Mouse (Mus musculus) fat pad, adult 2 months (tissue): ENCODE measurements around the gene A730049H05Rik.

Experiments
- DNase-seq: peaks from one replicate; pipeline ENCODE4 v3.0.0-alpha.2; 2011; ENCODE audit warnings: low read depth, low spot score; ENCODE audit errors: extremely low read depth

Gene A730049H05Rik

GRCm38 (mm10) chr6:92816311-92816751, at the start of gene A730049H05Rik:
Gene A730049H05Rik (plus strand): TSS chr6:92816478.
- no peak for DNase-seq

- DNase-seq: no peak
Measured at GRCm38 (mm10) chr6:92776356-92776755, 39.9 kb upstream of the A730049H05Rik start.

GRCm38 (mm10) chr6:92779140-92779934, 36.9 kb upstream of the A730049H05Rik start:
- no peak for DNase-seq

- no peak for DNase-seq
Measured at GRCm38 (mm10) chr6:92779935-92780205, 36.4 kb upstream of the A730049H05Rik start.

- DNase-seq: no peak
Measured at GRCm38 (mm10) chr6:92781446-92781845, 34.8 kb upstream of the A730049H05Rik start.

- DNase-seq: no peak
Measured at GRCm38 (mm10) chr6:92784782-92785181, 31.5 kb upstream of the A730049H05Rik start.

GRCm38 (mm10) chr6:92786701-92787375, 29.4 kb upstream of the A730049H05Rik start:
- DNase-seq: no peak

- no peak for DNase-seq
Measured at GRCm38 (mm10) chr6:92787376-92787712, 28.9 kb upstream of the A730049H05Rik start.

GRCm38 (mm10) chr6:92793804-92794203, 22.5 kb upstream of the A730049H05Rik start:
- DNase-seq: no peak

GRCm38 (mm10) chr6:92801462-92801861, 14.8 kb upstream of the A730049H05Rik start:
- DNase-seq: no peak

GRCm38 (mm10) chr6:92802421-92802820, 13.9 kb upstream of the A730049H05Rik start:
- no peak for DNase-seq

- no peak for DNase-seq
Measured at GRCm38 (mm10) chr6:92803213-92803612, 13.1 kb upstream of the A730049H05Rik start.

- DNase-seq: no peak
Measured at GRCm38 (mm10) chr6:92804254-92804971, 11.9 kb upstream of the A730049H05Rik start.

- DNase-seq: no peak
Measured at GRCm38 (mm10) chr6:92809818-92810217, 6.5 kb upstream of the A730049H05Rik start.

GRCm38 (mm10) chr6:92810628-92811027, 5.7 kb upstream of the A730049H05Rik start:
- no peak for DNase-seq

GRCm38 (mm10) chr6:92811566-92811965, 4.7 kb upstream of the A730049H05Rik start:
- DNase-seq: no peak

- no peak for DNase-seq
Measured at GRCm38 (mm10) chr6:92812702-92813370, 3.4 kb upstream of the A730049H05Rik start.

GRCm38 (mm10) chr6:92817661-92818060, 1.4 kb downstream of the A730049H05Rik start:
- DNase-seq: no peak

GRCm38 (mm10) chr6:92821606-92822005, 5.3 kb downstream of the A730049H05Rik start:
- no peak for DNase-seq

- DNase-seq: no peak
Measured at GRCm38 (mm10) chr6:92822006-92822405, 5.7 kb downstream of the A730049H05Rik start.

- DNase-seq: no peak
Measured at GRCm38 (mm10) chr6:92823991-92824390, 7.7 kb downstream of the A730049H05Rik start.
